Mouse (Mus musculus) left cerebral cortex, adult 9 months (tissue): Measurements from ENCODE around the gene Noxo1.
"Not testable (repeated sequence)": the region's sequence is repeated elsewhere in the genome, so short reads cannot be mapped to it uniquely, and the experiment has no call there.

ENCODE experiments used
- DNase-seq, 2 experiments: peaks; one replicate each; pipeline ENCODE4 v3.0.0; 2022; ENCODE audit warnings: low spot score in 2 of 2

The Noxo1 gene

DNA sequence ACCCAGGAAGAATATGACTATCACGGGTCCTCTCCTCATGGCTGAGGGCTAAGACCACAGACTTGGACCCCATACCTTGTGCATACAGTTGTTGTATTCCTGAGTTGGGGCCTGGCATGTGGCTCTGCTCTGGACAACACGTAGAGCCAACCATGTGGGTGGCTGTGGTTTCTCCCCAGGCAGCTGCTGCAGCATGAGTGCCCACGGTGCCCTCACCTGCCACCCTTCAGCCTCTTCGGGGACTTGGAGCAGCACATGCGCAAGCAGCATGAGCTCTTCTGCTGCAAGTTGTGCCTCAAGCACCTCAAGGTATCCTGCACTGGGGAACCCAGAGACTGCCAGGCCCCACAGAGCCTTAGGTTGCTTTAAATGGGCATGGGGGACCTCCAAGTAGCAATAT lies 19.2 kb upstream of the Noxo1 start:
- no peak for DNase-seq

DNA sequence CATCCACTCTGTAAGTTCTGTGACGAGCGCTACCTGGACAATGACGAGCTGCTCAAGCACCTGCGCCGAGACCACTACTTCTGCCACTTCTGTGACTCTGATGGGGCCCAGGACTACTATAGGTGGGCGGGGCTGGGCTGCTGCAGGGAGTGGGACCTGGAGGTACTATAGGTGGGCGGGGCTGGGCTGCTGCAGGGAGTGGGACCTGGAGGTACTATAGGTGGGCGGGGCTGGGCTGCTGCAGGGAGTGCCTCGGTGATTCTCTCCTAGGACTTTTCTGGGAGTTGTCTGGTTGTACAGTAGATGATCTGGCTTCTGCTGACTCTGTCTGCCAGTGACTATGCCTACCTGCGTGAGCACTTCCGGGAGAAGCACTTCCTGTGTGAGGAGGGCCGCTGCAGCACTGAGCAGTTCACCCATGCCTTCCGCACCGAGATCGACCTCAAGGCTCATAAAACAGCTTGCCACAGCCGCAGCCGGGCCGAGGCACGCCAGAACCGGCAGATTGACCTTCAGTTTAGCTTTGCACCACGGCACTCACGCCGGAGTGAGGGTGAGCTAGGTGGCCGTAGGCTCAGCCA lies 18.4 kb upstream of the Noxo1 start:
- DNase-seq = no peak

- no peak for DNase-seq
Observed at GRCm38 (mm10) chr17:24686514-24686913, 9.5 kb upstream of the Noxo1 start.

DNA sequence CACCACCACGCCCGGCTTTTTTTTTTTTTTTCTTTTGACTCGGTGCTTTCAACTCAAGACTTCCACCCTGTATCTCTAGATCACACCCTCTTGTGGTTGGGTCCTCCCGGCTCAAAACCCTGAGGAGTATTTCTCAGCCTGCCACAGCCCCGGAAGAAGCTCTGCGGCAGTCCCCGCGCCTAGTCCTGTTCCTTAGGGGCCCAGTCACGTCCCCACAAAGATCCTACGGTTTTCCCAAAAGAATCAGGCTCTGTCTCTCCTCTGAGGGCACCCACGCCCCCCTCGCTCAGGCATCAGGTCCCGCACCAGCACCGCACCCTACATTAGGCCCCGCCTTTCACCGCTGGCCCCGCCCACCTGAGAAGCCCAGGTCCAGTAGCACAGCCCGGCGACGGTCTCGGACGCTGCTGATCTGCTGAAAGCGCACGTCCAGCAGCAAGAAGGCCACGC lies 8.9 kb upstream of the Noxo1 start:
- DNase-seq = no peak

DNA sequence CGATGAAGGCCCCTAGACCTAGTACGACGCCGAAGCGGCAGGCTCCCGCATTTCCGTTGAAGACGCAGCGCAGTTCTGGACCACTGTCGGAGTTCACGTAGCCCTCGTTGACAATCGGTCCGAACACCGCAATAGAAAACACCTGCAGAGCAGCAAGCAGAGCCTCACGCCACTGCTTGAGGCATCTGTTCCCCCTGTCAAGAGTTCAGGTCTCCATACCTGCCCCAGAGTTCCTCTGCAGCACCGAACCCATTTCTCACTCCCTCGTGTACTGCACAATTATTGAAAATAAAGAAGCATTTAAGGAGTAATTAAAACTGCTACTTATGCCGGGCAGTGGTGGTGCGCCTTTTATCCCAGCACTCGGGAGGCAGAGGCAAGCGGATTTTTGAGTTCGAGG lies 8.4 kb upstream of the Noxo1 start:
- no peak for DNase-seq

DNA sequence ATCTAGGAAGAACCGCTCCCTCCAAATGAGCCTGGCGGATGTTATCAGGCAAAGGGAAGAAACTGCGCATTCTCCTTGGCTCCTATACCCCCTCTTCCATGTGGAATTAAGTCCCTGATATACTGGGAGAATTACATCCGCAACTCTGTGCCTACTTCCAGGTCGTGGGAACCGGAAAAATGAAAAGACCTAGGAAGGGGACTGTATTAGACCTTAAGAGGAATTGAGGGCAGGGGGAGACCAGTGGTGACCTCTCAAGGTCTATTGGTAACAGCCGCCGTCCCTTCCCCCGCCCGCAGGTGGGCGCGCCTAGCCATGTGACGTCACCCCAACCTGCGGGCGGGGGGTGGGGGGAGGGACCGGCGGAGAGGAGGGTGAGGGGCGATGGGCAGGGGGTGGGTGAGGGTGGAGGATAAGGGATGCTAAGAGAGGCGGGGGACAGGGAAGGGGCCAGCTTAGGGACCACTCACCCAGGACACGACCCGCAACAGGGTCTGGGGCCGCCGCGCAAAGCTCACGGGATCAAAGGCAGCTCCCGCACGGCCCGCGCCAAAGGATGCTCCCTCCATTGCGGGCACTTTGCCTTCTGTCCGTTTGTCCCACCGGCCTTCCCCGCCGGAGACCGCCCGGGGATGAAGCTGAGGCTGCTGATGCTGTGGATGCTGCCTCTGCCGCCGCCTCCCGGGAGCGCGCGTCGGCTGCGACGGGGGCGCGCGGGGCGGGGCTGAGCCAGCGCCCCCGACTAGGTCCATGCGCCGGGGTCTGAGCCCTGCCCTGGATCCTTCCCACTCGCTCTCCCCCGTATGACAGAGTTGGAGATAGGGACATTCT lies 6.6 kb upstream of the Noxo1 start, which contains the start of gene Syngr3:
Gene Syngr3 (minus strand): TSS at position 705 of the 831 bp plus-strand sequence.
- no peak for DNase-seq

GRCm38 (mm10) chr17:24692385-24692784 lies 3.6 kb upstream of the Noxo1 start:
- no peak for DNase-seq

DNA sequence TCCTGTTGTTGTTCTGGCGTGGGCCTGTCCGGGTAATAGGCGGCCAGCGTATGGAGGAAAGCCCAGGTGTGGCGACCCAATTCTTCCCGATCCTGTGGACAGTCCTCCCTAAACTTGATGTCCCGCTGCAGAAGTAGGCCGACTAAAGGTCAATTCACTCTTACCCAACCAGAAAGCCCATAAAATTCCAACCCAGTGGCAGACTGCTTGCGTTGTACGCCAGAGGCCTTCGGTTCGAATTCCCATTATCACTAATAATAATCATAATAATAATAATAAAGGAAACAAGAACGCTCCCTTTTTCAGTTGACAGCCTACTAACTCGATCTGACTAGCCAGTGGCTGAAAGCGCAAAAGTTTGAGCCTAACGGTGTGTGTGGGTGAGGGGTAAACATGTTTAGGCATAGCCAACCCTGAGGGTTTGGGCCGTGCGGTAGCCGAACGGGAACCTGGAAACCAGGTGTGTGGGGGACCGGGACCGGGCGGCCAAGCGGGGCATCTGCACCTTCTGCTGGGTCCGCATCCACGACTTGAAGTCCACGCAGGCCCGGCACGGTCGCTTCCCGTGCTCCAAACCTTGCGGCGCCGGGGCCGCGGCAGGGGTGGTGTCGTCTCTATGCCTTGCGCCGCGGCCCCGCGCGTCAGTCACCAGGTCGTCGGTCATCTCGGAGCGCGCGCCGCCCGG lies 566 bp upstream of the Noxo1 start:
- no peak for DNase-seq

DNA sequence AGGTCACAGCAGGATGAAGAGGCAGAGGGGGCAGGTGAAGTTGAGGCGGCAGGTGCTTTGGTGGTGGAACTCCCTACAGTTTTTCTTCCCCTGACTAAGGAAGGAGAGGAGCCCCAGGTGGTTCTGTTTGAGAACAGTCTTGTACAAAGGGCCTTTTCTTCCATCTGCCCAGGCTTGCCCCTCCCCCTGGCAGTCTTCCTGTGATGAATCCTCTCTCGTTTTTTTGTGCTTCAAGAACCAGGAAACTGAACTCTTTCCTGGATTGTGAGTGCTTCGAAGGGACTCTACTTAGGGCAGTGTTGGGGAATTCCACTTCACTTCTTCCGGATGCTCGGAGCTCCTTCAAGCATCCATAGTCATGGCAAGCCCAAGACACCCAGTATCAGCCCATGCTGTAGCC lies 2.0 kb downstream of the Noxo1 start:
- no peak for DNase-seq

GRCm38 (mm10) chr17:24698715-24699114 lies 2.7 kb downstream of the Noxo1 start:
- no peak for DNase-seq

- DNase-seq = no peak
Observed at GRCm38 (mm10) chr17:24699473-24699872, 3.4 kb downstream of the Noxo1 start.

- no peak for DNase-seq
Observed at GRCm38 (mm10) chr17:24701251-24701650, 5.2 kb downstream of the Noxo1 start.

GRCm38 (mm10) chr17:24705821-24706220 lies 9.8 kb downstream of the Noxo1 start:
- DNase-seq = no peak

GRCm38 (mm10) chr17:24706982-24707800 lies 11.2 kb downstream of the Noxo1 start, which contains the start of gene Tbl3:
Gene Tbl3 (minus strand): TSS chr17:24707660.
- peak; percentile 71 to 95 for DNase-seq

DNA sequence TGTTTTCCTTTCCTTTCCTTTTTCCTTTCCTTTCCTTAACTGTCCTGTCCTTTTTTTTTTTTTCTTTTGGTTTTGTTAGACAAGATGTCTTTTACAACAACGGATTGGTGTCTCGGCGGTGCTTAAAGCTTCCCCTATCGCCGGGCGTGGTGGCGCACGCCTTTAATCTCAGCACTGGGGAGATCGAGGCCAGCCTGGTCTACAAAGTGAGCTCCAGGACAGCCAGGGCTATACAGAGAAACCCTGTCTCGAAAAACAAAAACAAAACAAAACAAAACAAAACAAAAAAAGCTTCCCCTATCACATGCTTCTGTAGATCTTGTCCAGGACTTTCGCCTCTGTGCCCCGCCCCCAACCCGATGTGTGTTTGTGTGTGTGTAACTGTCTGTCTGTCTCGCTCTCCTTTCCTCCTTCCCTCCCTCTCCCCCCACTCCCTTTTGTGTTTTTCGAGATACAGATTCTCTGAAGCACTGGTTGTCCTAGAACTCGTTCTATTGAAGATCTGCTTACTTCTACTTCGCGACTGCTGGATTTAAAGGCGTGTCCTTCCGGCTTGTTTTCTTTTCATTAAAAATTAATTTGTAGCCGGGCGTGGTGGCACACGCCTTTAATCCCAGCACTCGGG lies 11.9 kb downstream of the Noxo1 start:
- no peak for DNase-seq

DNA sequence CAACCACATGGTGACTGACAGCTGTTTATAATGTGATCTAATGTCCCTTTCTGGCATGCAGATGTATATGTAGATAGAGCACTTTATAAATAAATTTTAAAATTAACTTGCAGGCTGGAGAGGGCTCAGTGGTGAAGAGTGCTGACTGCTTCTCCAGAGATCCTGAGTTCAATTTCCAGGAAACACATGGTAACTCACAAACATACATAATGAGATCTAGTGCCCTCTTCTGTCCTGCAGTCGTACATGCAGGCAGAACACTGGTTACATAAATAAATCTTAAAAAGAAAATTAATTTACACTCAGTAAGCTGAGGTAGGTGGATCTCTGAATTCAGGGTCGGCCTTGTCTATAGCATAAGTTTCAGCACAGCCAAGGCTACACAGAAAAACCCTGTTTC lies 12.6 kb downstream of the Noxo1 start:
- no peak for DNase-seq

- DNase-seq = no peak
Observed at GRCm38 (mm10) chr17:24715556-24715955, 19.5 kb downstream of the Noxo1 start.

GRCm38 (mm10) chr17:24716166-24716682 lies 20.2 kb downstream of the Noxo1 start:
- no peak for DNase-seq

GRCm38 (mm10) chr17:24717943-24718342 lies 21.9 kb downstream of the Noxo1 start, which contains the start of the genes Rnf151 and Rps2:
Gene Rnf151 (minus strand): TSS chr17:24718063.
Gene Rps2 (plus strand): TSS chr17:24718116.
- no peak for DNase-seq

DNA sequence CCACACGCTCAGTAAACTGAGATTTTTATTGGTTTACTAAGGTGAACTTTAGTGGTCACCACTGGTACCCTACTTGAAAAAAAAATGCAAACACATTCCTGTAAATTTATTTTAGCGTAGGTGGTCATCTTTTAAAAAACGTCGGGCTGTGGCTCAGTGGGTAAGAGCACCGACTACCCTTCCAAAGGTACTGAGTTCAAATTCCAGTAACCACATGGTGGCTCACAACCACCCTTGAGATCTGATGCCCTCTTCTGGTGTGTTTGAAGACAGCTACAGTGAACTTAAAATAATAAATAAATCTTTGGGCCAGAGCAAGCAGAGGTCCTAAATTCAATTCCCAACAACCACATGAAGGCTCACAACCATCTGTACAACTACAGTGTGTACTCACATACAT lies 22.9 kb downstream of the Noxo1 start:
- not testable (repeated sequence) for DNase-seq
